Mouse (Mus musculus) cerebellum, postnatal 25 days (tissue): ENCODE results near the gene Tm4sf4.

Experiments used
- DNase-seq, 2 experiments: peaks; one replicate each; pipeline ENCODE4 v3.0.0; 2021; ENCODE audit warnings: mixed read lengths in 2 of 2

Gene Tm4sf4

GRCm38 (mm10) chr3:57480640-57481039, 55.5 kb downstream of the Tm4sf4 start:
- DNase-seq, result no peak

GRCm38 (mm10) chr3:57481981-57482380, 56.9 kb downstream of the Tm4sf4 start:
- DNase-seq, result no peak

DNA sequence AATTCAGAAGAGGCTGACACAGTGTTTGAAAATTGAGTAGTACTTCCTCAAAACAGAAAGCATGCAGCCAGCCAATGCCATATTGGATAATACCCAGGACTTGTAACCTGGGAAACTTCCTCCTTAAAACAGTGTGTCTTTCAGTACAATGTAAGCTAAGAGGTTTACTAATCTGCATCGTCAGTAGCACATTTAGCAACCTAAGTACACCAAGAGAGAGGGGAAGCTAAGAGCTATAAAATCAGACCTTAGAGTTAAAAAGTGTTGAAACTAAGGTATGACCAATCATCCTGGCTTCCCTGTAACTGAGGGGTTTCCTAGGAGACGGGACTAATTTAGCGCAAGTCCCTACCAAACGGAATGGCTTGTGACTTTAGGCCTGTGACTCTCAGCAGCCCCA, 61.0 kb downstream of the Tm4sf4 start:
- no peak for DNase-seq

- no peak for DNase-seq
These were observed 62.5 kb downstream of the Tm4sf4 start for GRCm38 (mm10) chr3:57487455-57488153.
